Mouse (Mus musculus) megakaryocyte, embryonic 14.5 days (primary cell): ENCODE measurements around the gene Nme4.

ENCODE experiments used
- FLI1 ChIP-seq: IDR thresholded peaks from 2 replicates; pipeline ENCODE4 v1.6.1; 2012; ENCODE audit warnings: low read length, inconsistent platforms, mixed read lengths
- GATA1 ChIP-seq: IDR thresholded peaks from 3 replicates; pipeline ENCODE4 v1.6.1; 2012; ENCODE audit warnings: mixed read lengths, low read length, inconsistent platforms, borderline replicate concordance

GRCm38 (mm10) chr17:26068024-26068830 lies 27.2 kb downstream of the Nme4 start:
- no peak for TF ChIP-seq GATA1
- no peak for TF ChIP-seq FLI1
